8 mouse cellular contexts compared by ENCODE assay signal in the genomic region with DNA sequence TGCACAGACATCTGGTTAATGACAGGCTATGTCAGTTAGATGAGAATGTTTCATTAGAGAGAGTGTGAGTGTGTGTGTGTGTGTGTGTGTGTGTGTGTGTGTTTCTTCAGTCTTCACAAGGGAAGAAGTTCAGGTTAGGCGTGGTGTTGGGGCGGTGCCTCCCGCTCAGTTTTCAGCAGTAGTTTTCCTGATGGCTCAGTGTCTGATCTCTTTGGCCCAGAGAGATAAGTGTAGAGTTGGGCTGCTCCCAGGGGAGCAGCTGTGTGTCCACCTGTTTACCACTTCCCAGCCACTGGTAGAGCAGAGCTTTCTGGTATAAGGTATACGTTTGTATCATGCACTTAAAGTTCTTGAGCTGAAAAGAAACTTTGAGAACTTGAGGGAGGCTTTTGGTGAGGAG. TPM values are rescaled to one million over a fixed set of nuclear protein-coding genes. Genes with fewer than 3 reads are reported as not detected.
DNase-seq lines count a peak whose midpoint lies in the region; ATAC-seq and TF ChIP-seq lines count a peak whose summit lies in the region.

No protein-coding gene starts in this region.

- H3K4me1 ChIP-seq in kidney, embryonic 16.5 days (ENCODE audit: insufficient read depth, low read length), result peaks cover 17% of the 10 kb centered on the region
- H3K4me1 ChIP-seq in embryonic facial prominence, embryonic 10.5 days, result peaks cover 25% of the 10 kb centered on the region
- peaks cover 16% of the 10 kb centered on the region for H3K4me1 ChIP-seq in intestine, embryonic 14.5 days (replicated peaks; ENCODE audit: control insufficient read depth, insufficient read depth, low read length)
- peaks cover 6% of the 10 kb centered on the region for H3K4me1 ChIP-seq in midbrain, postnatal 0 days (ENCODE audit: insufficient read depth, low read length)

- peak overlapping the region; percentile 77 for H3K4me2 ChIP-seq in kidney, embryonic 16.5 days (replicated peaks; ENCODE audit: low read depth, low read length)
- H3K4me2 ChIP-seq in intestine, embryonic 14.5 days (ENCODE audit: low read length), result peak overlapping the region; percentile 100
- H3K4me2 ChIP-seq in midbrain, postnatal 0 days (ENCODE audit: low read depth, low read length, poor library complexity, severe bottlenecking), result peak overlapping the region; percentile 78

- DNase-seq in kidney, adult 11 months, result no peak
- DNase-seq in embryonic facial prominence, embryonic 10.5 days (ENCODE audit: low spot score), result no peak
- no peak for DNase-seq in intestine, embryonic 14.5 days (ENCODE audit: low spot score)
- no peak for DNase-seq in midbrain, postnatal 0 days (ENCODE audit: low spot score)
- no peak for DNase-seq in urinary bladder, adult 18-20 months (ENCODE audit: low spot score in 2 of 2)
- DNase-seq in left cerebral cortex, postnatal 14 days (ENCODE audit: low spot score in 2 of 2), result no peak
- DNase-seq in T-cell, adult 2 months (ENCODE audit: low spot score), result no peak

- H3K27ac ChIP-seq in kidney, embryonic 16.5 days (ENCODE audit: low read length), result no peak overlapping the region
- no peak overlapping the region for H3K27ac ChIP-seq in embryonic facial prominence, embryonic 10.5 days (replicated peaks)
- no peak overlapping the region for H3K27ac ChIP-seq in intestine, embryonic 14.5 days (ENCODE audit: low read depth)
- H3K27ac ChIP-seq in midbrain, postnatal 0 days (ENCODE audit: low read depth, low read length), result no peak overlapping the region

- TF ChIP-seq CTCF in midbrain, postnatal 0 days (IDR thresholded peaks at IDR 0.05), result no peak

- H3K27me3 ChIP-seq in kidney, embryonic 16.5 days (ENCODE audit: insufficient read depth, low read length), result no peaks in the 10 kb centered on the region
- no peaks in the 10 kb centered on the region for H3K27me3 ChIP-seq in embryonic facial prominence, embryonic 10.5 days (replicated peaks; ENCODE audit: low read depth, poor library complexity, severe bottlenecking)
- H3K27me3 ChIP-seq in intestine, embryonic 14.5 days (replicated peaks; ENCODE audit: control insufficient read depth, insufficient read depth, low read length), result no peaks in the 10 kb centered on the region
- peaks cover 2% of the 10 kb centered on the region; the same call in 1 of the 2 replicates for H3K27me3 ChIP-seq in midbrain, postnatal 0 days (ENCODE audit: insufficient read depth, low read length)

- intact Hi-C loops in left cerebral cortex, postnatal 14 days (cut with DNase I), result loop anchor here (2.0 to 10.0 kb wide), 2 partner anchors 53 to 155 kb away; partner anchors contain the start of gene C5ar1

- peak overlapping the region; percentile 98 for H3K9ac ChIP-seq in kidney, embryonic 16.5 days (replicated peaks; ENCODE audit: low read length)
- peak overlapping the region; percentile 94 for H3K9ac ChIP-seq in intestine, embryonic 14.5 days (ENCODE audit: low read length)
- 0 out of 2 replicates have a peak overlapping the region, but pooled peaks have one; percentile 29 for H3K9ac ChIP-seq in midbrain, postnatal 0 days (replicated peaks; ENCODE audit: low read length, poor library complexity, severe bottlenecking)

- peak overlapping the region; percentile 96 for H3K4me3 ChIP-seq in kidney, embryonic 16.5 days (ENCODE audit: low read length)
- H3K4me3 ChIP-seq in embryonic facial prominence, embryonic 10.5 days, result peak overlapping the region; percentile 97
- 0 out of 2 replicates have a peak overlapping the region, but pooled peaks have one; percentile 100 for H3K4me3 ChIP-seq in intestine, embryonic 14.5 days (ENCODE audit: low read depth, low read length)
- H3K4me3 ChIP-seq in midbrain, postnatal 0 days (ENCODE audit: low read depth, low read length), result no peak overlapping the region

- peaks cover 10% of the 10 kb centered on the region; the same call in 1 of the 2 replicates for H3K36me3 ChIP-seq in kidney, embryonic 16.5 days (ENCODE audit: insufficient read depth, low read length)
- peaks cover 47% of the 10 kb centered on the region for H3K36me3 ChIP-seq in embryonic facial prominence, embryonic 10.5 days (replicated peaks)
- peaks cover 32% of the 10 kb centered on the region for H3K36me3 ChIP-seq in intestine, embryonic 14.5 days (ENCODE audit: control insufficient read depth, insufficient read depth, low read length)
- peaks cover 26% of the 10 kb centered on the region for H3K36me3 ChIP-seq in midbrain, postnatal 0 days (ENCODE audit: insufficient read depth, low read length)

- WGBS in kidney, embryonic 16.5 days, result 79% methylated on average over 4 of the region's 4 CpGs
- 89% methylated on average over 4 of the region's 4 CpGs for WGBS in embryonic facial prominence, embryonic 10.5 days
- 83% methylated on average over 4 of the region's 4 CpGs for WGBS in intestine, embryonic 14.5 days
- WGBS in midbrain, postnatal 0 days, result 79% methylated on average over 4 of the region's 4 CpGs

- H3K9me3 ChIP-seq in kidney, embryonic 16.5 days (ENCODE audit: low read length), result no peaks in the 10 kb centered on the region
- H3K9me3 ChIP-seq in embryonic facial prominence, embryonic 10.5 days, result peaks cover 2% of the 10 kb centered on the region; the same call in 1 of the 2 replicates
- H3K9me3 ChIP-seq in intestine, embryonic 14.5 days (ENCODE audit: control insufficient read depth, low read length), result no peaks in the 10 kb centered on the region
- no peaks in the 10 kb centered on the region for H3K9me3 ChIP-seq in midbrain, postnatal 0 days (ENCODE audit: low read length)

- ATAC-seq in kidney, embryonic 16.5 days (ENCODE audit: low FRiP score, low TSS enrichment), result no peak
- ATAC-seq in intestine, embryonic 14.5 days (replicated peaks; ENCODE audit: low FRiP score, low TSS enrichment, low read depth), result no peak
- ATAC-seq in midbrain, postnatal 0 days (ENCODE audit: low FRiP score), result no peak

RNA-seq across cellular contexts. Expression of gene Napa, which starts 1.6 kb away (rescaled TPM):
- polyA plus RNA-seq in kidney, embryonic 16.5 days (2015; fragmentation: Nextera tagmentation; extraction: Ambion mirVana), result 215 and 220 TPM in 2 replicates
- polyA plus RNA-seq in embryonic facial prominence, embryonic 10.5 days (2016; fragmentation: Nextera tagmentation; extraction: Ambion mirVana), result 200 and 202 TPM in 2 replicates
- polyA plus RNA-seq in intestine, embryonic 14.5 days (2014; fragmentation: Nextera tagmentation; extraction: Ambion mirVana), result 206 and 208 TPM in 2 replicates
- total RNA-seq in midbrain, postnatal 0 days (2014; rRNA removed), result 375 and 403 TPM in 2 replicates
- 236 and 258 TPM in 2 replicates for polyA plus RNA-seq in midbrain, postnatal 0 days (2015; fragmentation: Nextera tagmentation; extraction: Ambion mirVana)
- 100 to 1,000 TPM; 241 to 246 TPM for total RNA-seq in left cerebral cortex, postnatal 14 days (2021)

RNA-seq across cellular contexts. Expression of gene Kptn, which starts 19.8 kb away (rescaled TPM):
- polyA plus RNA-seq in kidney, embryonic 16.5 days (2015; fragmentation: Nextera tagmentation; extraction: Ambion mirVana), result 33.9 and 36.8 TPM in 2 replicates
- polyA plus RNA-seq in embryonic facial prominence, embryonic 10.5 days (2016; fragmentation: Nextera tagmentation; extraction: Ambion mirVana), result 25.8 and 26.7 TPM in 2 replicates
- polyA plus RNA-seq in intestine, embryonic 14.5 days (2014; fragmentation: Nextera tagmentation; extraction: Ambion mirVana), result 28.1 and 32.7 TPM in 2 replicates
- 42.5 and 44.1 TPM in 2 replicates for total RNA-seq in midbrain, postnatal 0 days (2014; rRNA removed)
- 35.9 and 36.7 TPM in 2 replicates for polyA plus RNA-seq in midbrain, postnatal 0 days (2015; fragmentation: Nextera tagmentation; extraction: Ambion mirVana)
- total RNA-seq in left cerebral cortex, postnatal 14 days (2021), result 10 to 100 TPM; 41.7 to 47.5 TPM

RNA-seq across cellular contexts. Expression of gene Slc8a2, which starts 29.7 kb away (rescaled TPM):
- polyA plus RNA-seq in kidney, embryonic 16.5 days (2015; fragmentation: Nextera tagmentation; extraction: Ambion mirVana), result 0.12 and 0.17 TPM in 2 replicates
- polyA plus RNA-seq in embryonic facial prominence, embryonic 10.5 days (2016; fragmentation: Nextera tagmentation; extraction: Ambion mirVana), result 0.16 and 0.20 TPM in 2 replicates
- 0.23 and 0.38 TPM in 2 replicates for polyA plus RNA-seq in intestine, embryonic 14.5 days (2014; fragmentation: Nextera tagmentation; extraction: Ambion mirVana)
- total RNA-seq in midbrain, postnatal 0 days (2014; rRNA removed), result 64.2 and 76.0 TPM in 2 replicates
- 0.96 and 1.1 TPM in 2 replicates for polyA plus RNA-seq in midbrain, postnatal 0 days (2015; fragmentation: Nextera tagmentation; extraction: Ambion mirVana)
- 100 to 1,000 TPM; 343 to 360 TPM for total RNA-seq in left cerebral cortex, postnatal 14 days (2021)

RNA-seq across cellular contexts. Expression of gene Zfp541, which starts 38.3 kb away (rescaled TPM):
- 0.04 and 0.09 TPM in 2 replicates for polyA plus RNA-seq in kidney, embryonic 16.5 days (2015; fragmentation: Nextera tagmentation; extraction: Ambion mirVana)
- polyA plus RNA-seq in embryonic facial prominence, embryonic 10.5 days (2016; fragmentation: Nextera tagmentation; extraction: Ambion mirVana), result 0.05 TPM in 1 of 2 replicates, not detected in the other
- 0.04 TPM in 2 replicates for polyA plus RNA-seq in intestine, embryonic 14.5 days (2014; fragmentation: Nextera tagmentation; extraction: Ambion mirVana)
- 0.14 and 0.33 TPM in 2 replicates for total RNA-seq in midbrain, postnatal 0 days (2014; rRNA removed)
- polyA plus RNA-seq in midbrain, postnatal 0 days (2015; fragmentation: Nextera tagmentation; extraction: Ambion mirVana), result 0.15 TPM in 2 replicates
- total RNA-seq in left cerebral cortex, postnatal 14 days (2021), result under 1 TPM; 0.40 to 0.59 TPM

RNA-seq across cellular contexts. Expression of gene Bicra, which starts 52.2 kb away (rescaled TPM):
- 7.1 and 7.5 TPM in 2 replicates for polyA plus RNA-seq in kidney, embryonic 16.5 days (2015; fragmentation: Nextera tagmentation; extraction: Ambion mirVana)
- 8.9 and 9.2 TPM in 2 replicates for polyA plus RNA-seq in embryonic facial prominence, embryonic 10.5 days (2016; fragmentation: Nextera tagmentation; extraction: Ambion mirVana)
- 6.8 and 7.4 TPM in 2 replicates for polyA plus RNA-seq in intestine, embryonic 14.5 days (2014; fragmentation: Nextera tagmentation; extraction: Ambion mirVana)
- total RNA-seq in midbrain, postnatal 0 days (2014; rRNA removed), result 6.3 and 7.0 TPM in 2 replicates
- polyA plus RNA-seq in midbrain, postnatal 0 days (2015; fragmentation: Nextera tagmentation; extraction: Ambion mirVana), result 3.1 and 4.1 TPM in 2 replicates
- 10 to 100 TPM; 14.6 to 16.9 TPM for total RNA-seq in left cerebral cortex, postnatal 14 days (2021)

Comparison
In these comparisons a context has a peak if more than half of its experiments do, and no peak if none do; other contexts are left out.
1. H3K9ac ChIP-seq: peak in every context shown above with its lines; median percentile 98 in kidney, embryonic 16.5 days; 94 in intestine, embryonic 14.5 days; 29 in midbrain, postnatal 0 days.